Mouse (Mus musculus) midbrain, embryonic 12.5 days (tissue): ENCODE measurements at regions not wholly inside any gene's neighbourhood (a gene's known extent, or its start where the extent isn't known, plus 50 kb on each side); places are given as distances from the start of the nearest gene placed in this dataset.

Experiments used
- ATAC-seq: fragments of 200-750 bp; cut with Nextera tagmentation; 2 replicates; pipeline ENCODE4 v1.8.0; 2017; ENCODE audit warnings: low read depth, moderate TSS enrichment, moderate library complexity; ENCODE audit not compliant: low FRiP score
- H3K27ac ChIP-seq: fragments of 300-500 bp; sonication (generic); replicated peaks from 2 replicates; pipeline ENCODE4 v1.5.1; 2016; ENCODE audit warnings: mild to moderate bottlenecking
- H3K27me3 ChIP-seq: fragments of 300-500 bp; sonication (generic); 2 replicates; pipeline ENCODE4 v1.6.1; 2016; ENCODE audit warnings: mild to moderate bottlenecking
- H3K36me3 ChIP-seq: fragments of 300-500 bp; sonication (generic); 2 replicates; pipeline ENCODE4 v1.6.1; 2016
- H3K4me1 ChIP-seq: fragments of 300-500 bp; sonication (generic); 2 replicates; pipeline ENCODE4 v1.6.1; 2016
- H3K4me2 ChIP-seq: fragments of 300-500 bp; sonication (generic); replicated peaks from 2 replicates; pipeline ENCODE4 v1.6.1; 2016; ENCODE audit warnings: mild to moderate bottlenecking, moderate library complexity
- H3K4me3 ChIP-seq: fragments of 300-500 bp; sonication (generic); 2 replicates; pipeline ENCODE4 v1.5.1; 2016; ENCODE audit warnings: mild to moderate bottlenecking
- H3K9ac ChIP-seq: fragments of 300-500 bp; sonication (generic); replicated peaks from 2 replicates; pipeline ENCODE4 v1.6.1; 2016; ENCODE audit warnings: mild to moderate bottlenecking, moderate library complexity
- H3K9me3 ChIP-seq: fragments of 300-500 bp; sonication (generic); 2 replicates; pipeline ENCODE4 v1.6.1; 2016; ENCODE audit warnings: mild to moderate bottlenecking
- WGBS: fragments of 180-500 bp; shearing (Covaris S2); methylation state at CpG from one replicate; pipeline ENCODE4 v1.1.7; 2016; 5-methylcytosine and 5-hydroxymethylcytosine counted together

- H3K4me3 ChIP-seq: no peak overlapping the region
- no peak overlapping the region for H3K9ac ChIP-seq
- H3K27me3 ChIP-seq: no peaks in the 10 kb centered on the region
- peaks cover 10% of the 10 kb centered on the region; the same call in 1 of the 2 replicates for H3K4me1 ChIP-seq
- no peak overlapping the region for H3K27ac ChIP-seq
- no peak for ATAC-seq
- H3K36me3 ChIP-seq: no peaks in the 10 kb centered on the region
- no peaks in the 10 kb centered on the region for H3K9me3 ChIP-seq
- WGBS: 90% methylated on average over 6 of the region's 6 CpGs
- H3K4me2 ChIP-seq: no peak overlapping the region
Observed at GRCm38 (mm10) chr17:67569865-67570264, 62.7 kb downstream of the Lrrc30 start.

- Histone ChIP-seq H3K27ac (no peak overlapping the region), H3K4me1 (peaks cover 10% of the 10 kb centered on the region; the same call in 1 of the 2 replicates), H3K4me3 (no peak overlapping the region), H3K9ac (no peak overlapping the region), H3K27me3 (no peaks in the 10 kb centered on the region), H3K4me2 (no peak overlapping the region), H3K9me3 (no peaks in the 10 kb centered on the region), H3K36me3 (no peaks in the 10 kb centered on the region)
- WGBS: 84% methylated on average over 11 of the region's 11 CpGs
- no peak for ATAC-seq
Observed at GRCm38 (mm10) chr17:67566216-67566615, 66.3 kb downstream of the Lrrc30 start.

GRCm38 (mm10) chr17:67565746-67566145 lies 66.8 kb downstream of the Lrrc30 start:
- Histone ChIP-seq H3K4me2 (no peak overlapping the region), H3K4me1 (peaks cover 10% of the 10 kb centered on the region; the same call in 1 of the 2 replicates), H3K36me3 (no peaks in the 10 kb centered on the region), H3K4me3 (no peak overlapping the region), H3K27ac (no peak overlapping the region), H3K9ac (no peak overlapping the region), H3K27me3 (no peaks in the 10 kb centered on the region), H3K9me3 (no peaks in the 10 kb centered on the region)
- WGBS: 42% methylated on average over 3 of the region's 3 CpGs
- ATAC-seq: no peak

- Histone ChIP-seq H3K36me3 (no peaks in the 10 kb centered on the region), H3K4me2 (no peak overlapping the region), H3K9me3 (no peaks in the 10 kb centered on the region), H3K4me3 (no peak overlapping the region), H3K9ac (no peak overlapping the region), H3K27me3 (no peaks in the 10 kb centered on the region), H3K27ac (no peak overlapping the region), H3K4me1 (peaks cover 10% of the 10 kb centered on the region; the same call in 1 of the 2 replicates)
- WGBS: 48% methylated on average over 3 of the region's 3 CpGs
- no peak for ATAC-seq
Observed at GRCm38 (mm10) chr17:67564845-67565244, 67.7 kb downstream of the Lrrc30 start.

- no peak overlapping the region for H3K4me3 ChIP-seq
- ATAC-seq: no peak
- H3K9me3 ChIP-seq: no peaks in the 10 kb centered on the region
- peaks cover 10% of the 10 kb centered on the region; the same call in 1 of the 2 replicates for H3K4me1 ChIP-seq
- H3K9ac ChIP-seq: no peak overlapping the region
- H3K36me3 ChIP-seq: no peaks in the 10 kb centered on the region
- no peak overlapping the region for H3K27ac ChIP-seq
- H3K4me2 ChIP-seq: no peak overlapping the region
- H3K27me3 ChIP-seq: no peaks in the 10 kb centered on the region
- 85% methylated on average over 7 of the region's 7 CpGs for WGBS
Observed at GRCm38 (mm10) chr17:67563036-67563435, 69.5 kb downstream of the Lrrc30 start.

GRCm38 (mm10) chr17:67561802-67562201 lies 70.7 kb downstream of the Lrrc30 start:
- no peak overlapping the region for H3K9ac ChIP-seq
- no peak for ATAC-seq
- H3K27ac ChIP-seq: no peak overlapping the region
- no peak overlapping the region for H3K4me3 ChIP-seq
- no peaks in the 10 kb centered on the region for H3K9me3 ChIP-seq
- H3K4me1 ChIP-seq: peaks cover under 1% of the 10 kb centered on the region; the same call in 1 of the 2 replicates
- H3K27me3 ChIP-seq: no peaks in the 10 kb centered on the region
- 86% methylated on average over 4 of the region's 4 CpGs for WGBS
- no peaks in the 10 kb centered on the region for H3K36me3 ChIP-seq
- H3K4me2 ChIP-seq: no peak overlapping the region

- Histone ChIP-seq H3K4me1 (no peaks in the 10 kb centered on the region), H3K9ac (no peak overlapping the region), H3K27ac (no peak overlapping the region), H3K27me3 (no peaks in the 10 kb centered on the region), H3K36me3 (no peaks in the 10 kb centered on the region), H3K4me2 (no peak overlapping the region), H3K4me3 (no peak overlapping the region), H3K9me3 (no peaks in the 10 kb centered on the region)
- ATAC-seq: no peak
- WGBS: 81% methylated on average over 7 of the region's 7 CpGs
Observed at GRCm38 (mm10) chr17:67557351-67557870, 75.1 kb downstream of the Lrrc30 start.

GRCm38 (mm10) chr17:67552581-67553139 lies 79.9 kb downstream of the Lrrc30 start:
- Histone ChIP-seq H3K27me3 (no peaks in the 10 kb centered on the region), H3K9me3 (no peaks in the 10 kb centered on the region), H3K4me2 (no peak overlapping the region), H3K27ac (no peak overlapping the region), H3K36me3 (no peaks in the 10 kb centered on the region), H3K4me3 (no peak overlapping the region), H3K9ac (no peak overlapping the region), H3K4me1 (0 out of 2 replicates have a peak, but pooled peaks cover 3% of the 10 kb centered on the region)
- 88% methylated on average over 21 of the region's 21 CpGs for WGBS
- ATAC-seq: no peak

- Histone ChIP-seq H3K27ac (no peak overlapping the region), H3K4me1 (0 out of 2 replicates have a peak, but pooled peaks cover 3% of the 10 kb centered on the region), H3K4me2 (no peak overlapping the region), H3K9me3 (peaks cover 4% of the 10 kb centered on the region; the same call in 1 of the 2 replicates), H3K9ac (no peak overlapping the region), H3K4me3 (no peak overlapping the region), H3K36me3 (no peaks in the 10 kb centered on the region), H3K27me3 (no peaks in the 10 kb centered on the region)
- 56% methylated on average over 11 of the region's 11 CpGs for WGBS
- no peak for ATAC-seq
Observed at GRCm38 (mm10) chr17:67548966-67549700, 83.4 kb downstream of the Lrrc30 start.

- Histone ChIP-seq H3K27ac (no peak overlapping the region), H3K9ac (no peak overlapping the region), H3K27me3 (no peaks in the 10 kb centered on the region), H3K9me3 (peaks cover 4% of the 10 kb centered on the region; the same call in 1 of the 2 replicates), H3K4me2 (no peak overlapping the region), H3K36me3 (no peaks in the 10 kb centered on the region), H3K4me1 (0 out of 2 replicates have a peak, but pooled peaks cover 3% of the 10 kb centered on the region), H3K4me3 (no peak overlapping the region)
- ATAC-seq: no peak
- WGBS: 88% methylated on average over 7 of the region's 7 CpGs
Observed at GRCm38 (mm10) chr17:67544410-67544809, 88.1 kb downstream of the Lrrc30 start.

- no peak overlapping the region for H3K4me2 ChIP-seq
- no peaks in the 10 kb centered on the region for H3K9me3 ChIP-seq
- no peak overlapping the region for H3K4me3 ChIP-seq
- no peak overlapping the region for H3K9ac ChIP-seq
- no peaks in the 10 kb centered on the region for H3K4me1 ChIP-seq
- ATAC-seq: no peak
- H3K27ac ChIP-seq: no peak overlapping the region
- H3K27me3 ChIP-seq: no peaks in the 10 kb centered on the region
- no peaks in the 10 kb centered on the region for H3K36me3 ChIP-seq
Observed at GRCm38 (mm10) chr17:67532331-67532730, 100.2 kb downstream of the Lrrc30 start.

GRCm38 (mm10) chr17:67520848-67521411 lies 111.6 kb downstream of the Lrrc30 start:
- Histone ChIP-seq H3K9me3 (no peaks in the 10 kb centered on the region), H3K27me3 (no peaks in the 10 kb centered on the region), H3K4me2 (no peak overlapping the region), H3K4me1 (no peaks in the 10 kb centered on the region), H3K9ac (no peak overlapping the region), H3K4me3 (no peak overlapping the region), H3K36me3 (no peaks in the 10 kb centered on the region), H3K27ac (no peak overlapping the region)
- WGBS: 85% methylated on average over 8 of the region's 8 CpGs
- no peak for ATAC-seq
